Mouse (Mus musculus): ENCODE measurements around the gene Gadl1. TPM values are rescaled to one million over a fixed set of nuclear protein-coding genes. Genes with fewer than 3 reads are reported as not detected.

Gene Gadl1
- polyA plus RNA-seq, 1 experiment: 3.6 TPM

DNA sequence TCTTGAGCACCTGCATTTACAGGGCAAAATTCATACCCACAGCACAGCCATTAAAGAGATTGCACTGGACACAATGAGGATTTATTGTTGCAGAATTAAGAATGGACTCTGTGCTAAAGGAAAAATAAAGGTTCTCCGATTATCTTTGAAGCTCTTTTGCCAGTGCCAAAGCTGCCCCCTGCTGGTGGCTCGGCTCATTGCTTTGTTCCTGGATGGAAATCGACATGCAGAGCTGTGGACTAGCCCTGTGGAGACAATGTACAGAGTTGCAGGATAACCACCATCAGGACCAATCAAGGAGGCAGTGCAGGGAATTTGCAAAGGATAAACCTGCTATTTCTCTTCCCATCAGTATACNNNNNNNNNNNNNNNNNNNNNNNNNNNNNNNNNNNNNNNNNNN is 132.5 kb downstream of the Gadl1 start:
- Histone ChIP-seq H3K4me2 (ENCODE audit: low read depth) (no peak overlapping the region), H3K79me2 (ENCODE audit: control insufficient read depth, insufficient read depth) (no peaks in the 10 kb centered on the region), H3K4me3 (no peak overlapping the region), H3ac (ENCODE audit: control insufficient read depth, insufficient read length) (no peak overlapping the region), H3K36me3 (ENCODE audit: control insufficient read depth, insufficient read depth) (no peaks in the 10 kb centered on the region), H3K27me3 (ENCODE audit: control insufficient read depth, insufficient read depth, insufficient read length) (no peaks in the 10 kb centered on the region)
- no peak for TF ChIP-seq CEBPB (IDR thresholded peaks at IDR 0.05; ENCODE audit: insufficient read depth, poor library complexity, severe bottlenecking)
- no peak for TF ChIP-seq USF1 (IDR thresholded peaks at IDR 0.05; ENCODE audit: low read depth)
- TF ChIP-seq MYOD1 (IDR thresholded peaks at IDR 0.05; ENCODE audit: control insufficient read depth in 1 of 3, insufficient read length in 2 of 3, low read depth in 2 of 3): no peak
- no peak for TF ChIP-seq TCF3 (IDR thresholded peaks at IDR 0.05; ENCODE audit: insufficient read length, low read depth)
- TF ChIP-seq REST (IDR thresholded peaks at IDR 0.05; ENCODE audit: insufficient read depth, insufficient read length): no peak

GRCm38 (mm10) chr9:116049985-116050384 is 140.7 kb downstream of the Gadl1 start:
- Histone ChIP-seq H3K79me2 (ENCODE audit: control insufficient read depth, insufficient read depth) (no peaks in the 10 kb centered on the region), H3K4me3 (no peak overlapping the region), H3K27me3 (ENCODE audit: control insufficient read depth, insufficient read depth, insufficient read length) (no peaks in the 10 kb centered on the region), H3K4me2 (ENCODE audit: low read depth) (no peak overlapping the region), H3ac (ENCODE audit: control insufficient read depth, insufficient read length) (no peak overlapping the region), H3K36me3 (ENCODE audit: control insufficient read depth, insufficient read depth) (no peaks in the 10 kb centered on the region)
- TF ChIP-seq SRF (IDR thresholded peaks at IDR 0.05; ENCODE audit: control insufficient read depth, insufficient read length, low read depth) (no peak), POLR2A (IDR thresholded peaks at IDR 0.05; ENCODE audit: insufficient read length, low read depth) (no peak), CEBPB (IDR thresholded peaks at IDR 0.05; ENCODE audit: insufficient read depth, poor library complexity, severe bottlenecking) (no peak), REST (IDR thresholded peaks at IDR 0.05; ENCODE audit: insufficient read depth, insufficient read length) (no peak), USF1 (IDR thresholded peaks at IDR 0.05; ENCODE audit: low read depth) (no peak), TCF3 (IDR thresholded peaks at IDR 0.05; ENCODE audit: insufficient read length, low read depth) (no peak), E2F4 (IDR thresholded peaks at IDR 0.05; ENCODE audit: insufficient read depth) (no peak), TCF12 (IDR thresholded peaks at IDR 0.05; ENCODE audit: insufficient read depth, poor library complexity, severe bottlenecking) (no peak), MYOD1 (IDR thresholded peaks at IDR 0.05; ENCODE audit: control insufficient read depth in 1 of 3, insufficient read length in 2 of 3, low read depth in 2 of 3) (no peak), MAX (IDR thresholded peaks at IDR 0.05; ENCODE audit: low read depth) (no peak)

DNA sequence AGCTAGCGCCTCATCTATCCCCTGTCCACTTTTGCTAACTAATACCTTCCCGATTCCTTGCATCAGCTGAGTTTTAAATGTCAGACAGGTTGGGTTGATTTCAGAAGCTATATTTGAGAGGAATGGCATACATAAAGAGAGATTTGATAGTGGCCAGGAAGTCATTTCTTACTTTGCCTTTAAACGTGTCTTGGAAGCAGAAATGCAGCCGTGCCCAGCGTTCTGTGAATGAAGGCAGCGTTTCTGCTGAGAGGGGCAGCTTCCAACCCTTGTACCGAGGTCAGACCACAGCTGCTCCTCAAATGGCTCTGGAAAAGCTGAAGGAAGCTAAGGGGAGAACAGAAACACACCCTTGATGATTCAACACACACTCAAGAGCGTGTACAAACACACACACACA is 144.7 kb downstream of the Gadl1 start:
- Histone ChIP-seq H3ac (ENCODE audit: control insufficient read depth, insufficient read length) (no peak overlapping the region), H3K79me2 (ENCODE audit: control insufficient read depth, insufficient read depth) (no peaks in the 10 kb centered on the region), H3K4me3 (no peak overlapping the region), H3K36me3 (ENCODE audit: control insufficient read depth, insufficient read depth) (no peaks in the 10 kb centered on the region), H3K4me2 (ENCODE audit: low read depth) (no peak overlapping the region), H3K27me3 (ENCODE audit: control insufficient read depth, insufficient read depth, insufficient read length) (no peaks in the 10 kb centered on the region)
- TF ChIP-seq CEBPB (IDR thresholded peaks at IDR 0.05; ENCODE audit: insufficient read depth, poor library complexity, severe bottlenecking) (no peak), TCF12 (IDR thresholded peaks at IDR 0.05; ENCODE audit: insufficient read depth, poor library complexity, severe bottlenecking) (no peak), TCF3 (IDR thresholded peaks at IDR 0.05; ENCODE audit: insufficient read length, low read depth) (no peak), REST (IDR thresholded peaks at IDR 0.05; ENCODE audit: insufficient read depth, insufficient read length) (no peak), SRF (IDR thresholded peaks at IDR 0.05; ENCODE audit: control insufficient read depth, insufficient read length, low read depth) (no peak)

GRCm38 (mm10) chr9:116058475-116058874 is 149.2 kb downstream of the Gadl1 start:
- Histone ChIP-seq H3K79me2 (ENCODE audit: control insufficient read depth, insufficient read depth) (no peaks in the 10 kb centered on the region), H3K4me2 (ENCODE audit: low read depth) (no peak overlapping the region), H3K4me3 (no peak overlapping the region), H3ac (ENCODE audit: control insufficient read depth, insufficient read length) (no peak overlapping the region), H3K36me3 (ENCODE audit: control insufficient read depth, insufficient read depth) (no peaks in the 10 kb centered on the region), H3K27me3 (ENCODE audit: control insufficient read depth, insufficient read depth, insufficient read length) (no peaks in the 10 kb centered on the region)
- TF ChIP-seq POLR2A (IDR thresholded peaks at IDR 0.05; ENCODE audit: insufficient read length, low read depth) (no peak), MYOD1 (IDR thresholded peaks at IDR 0.05; ENCODE audit: control insufficient read depth in 1 of 3, insufficient read length in 2 of 3, low read depth in 2 of 3) (no peak), MAX (IDR thresholded peaks at IDR 0.05; ENCODE audit: low read depth) (no peak), MYOG (IDR thresholded peaks at IDR 0.05; ENCODE audit: control insufficient read depth in 1 of 3, insufficient read depth in 1 of 3, insufficient read length in 2 of 3, low read depth in 2 of 3) (no peak), SRF (IDR thresholded peaks at IDR 0.05; ENCODE audit: control insufficient read depth, insufficient read length, low read depth) (no peak), CEBPB (IDR thresholded peaks at IDR 0.05; ENCODE audit: insufficient read depth, poor library complexity, severe bottlenecking) (no peak)

- no peaks in the 10 kb centered on the region for H3K36me3 ChIP-seq (ENCODE audit: control insufficient read depth, insufficient read depth)
- TF ChIP-seq POLR2AphosphoS2 (IDR thresholded peaks at IDR 0.05; ENCODE audit: insufficient read length, low read depth) (no peak), SRF (IDR thresholded peaks at IDR 0.05; ENCODE audit: control insufficient read depth, insufficient read length, low read depth) (no peak), CEBPB (IDR thresholded peaks at IDR 0.05; ENCODE audit: insufficient read depth, poor library complexity, severe bottlenecking) (no peak)
- no peaks in the 10 kb centered on the region for H3K79me2 ChIP-seq (ENCODE audit: control insufficient read depth, insufficient read depth)
- no peaks in the 10 kb centered on the region for H3K27me3 ChIP-seq (ENCODE audit: control insufficient read depth, insufficient read depth, insufficient read length)
- H3ac ChIP-seq (ENCODE audit: control insufficient read depth, insufficient read length): no peak overlapping the region
- no peak overlapping the region for H3K4me2 ChIP-seq (ENCODE audit: low read depth)
- no peak overlapping the region for H3K4me3 ChIP-seq
Observed at GRCm38 (mm10) chr9:116059156-116059555, 149.9 kb downstream of the Gadl1 start.

- Histone ChIP-seq H3K4me3 (no peak overlapping the region), H3K4me2 (ENCODE audit: low read depth) (no peak overlapping the region), H3K27me3 (ENCODE audit: control insufficient read depth, insufficient read depth, insufficient read length) (no peaks in the 10 kb centered on the region), H3K36me3 (ENCODE audit: control insufficient read depth, insufficient read depth) (no peaks in the 10 kb centered on the region), H3ac (ENCODE audit: control insufficient read depth, insufficient read length) (no peak overlapping the region), H3K79me2 (ENCODE audit: control insufficient read depth, insufficient read depth) (no peaks in the 10 kb centered on the region)
- no peak for TF ChIP-seq MYOD1 (IDR thresholded peaks at IDR 0.05; ENCODE audit: control insufficient read depth in 1 of 3, insufficient read length in 2 of 3, low read depth in 2 of 3)
- TF ChIP-seq CEBPB (IDR thresholded peaks at IDR 0.05; ENCODE audit: insufficient read depth, poor library complexity, severe bottlenecking): no peak
- no peak for TF ChIP-seq SRF (IDR thresholded peaks at IDR 0.05; ENCODE audit: control insufficient read depth, insufficient read length, low read depth)
- no peak for TF ChIP-seq POLR2A (IDR thresholded peaks at IDR 0.05; ENCODE audit: insufficient read length, low read depth)
- no peak for TF ChIP-seq MAX (IDR thresholded peaks at IDR 0.05; ENCODE audit: low read depth)
- no peak for TF ChIP-seq TCF3 (IDR thresholded peaks at IDR 0.05; ENCODE audit: insufficient read length, low read depth)
- TF ChIP-seq POLR2AphosphoS2 (IDR thresholded peaks at IDR 0.05; ENCODE audit: insufficient read length, low read depth): no peak
- TF ChIP-seq MYOG (IDR thresholded peaks at IDR 0.05; ENCODE audit: control insufficient read depth in 1 of 3, insufficient read depth in 1 of 3, insufficient read length in 2 of 3, low read depth in 2 of 3): no peak
- no peak for TF ChIP-seq E2F4 (IDR thresholded peaks at IDR 0.05; ENCODE audit: insufficient read depth)
- TF ChIP-seq TCF12 (IDR thresholded peaks at IDR 0.05; ENCODE audit: insufficient read depth, poor library complexity, severe bottlenecking): no peak
- TF ChIP-seq REST (IDR thresholded peaks at IDR 0.05; ENCODE audit: insufficient read depth, insufficient read length): no peak
- TF ChIP-seq USF1 (IDR thresholded peaks at IDR 0.05; ENCODE audit: low read depth): no peak
Observed at GRCm38 (mm10) chr9:116060691-116061090, 151.4 kb downstream of the Gadl1 start.
